Mouse (Mus musculus): ENCODE measurements around the gene Sp6.

- TF ChIP-seq MAX (IDR thresholded peaks at IDR 0.05; ENCODE audit: low read depth) (no peak), POLR2A (IDR thresholded peaks at IDR 0.05; ENCODE audit: insufficient read length, low read depth) (no peak), CEBPB (IDR thresholded peaks at IDR 0.05; ENCODE audit: insufficient read depth, poor library complexity, severe bottlenecking) (no peak), E2F4 (IDR thresholded peaks at IDR 0.05; ENCODE audit: insufficient read depth) (no peak), POLR2AphosphoS2 (IDR thresholded peaks at IDR 0.05; ENCODE audit: insufficient read length, low read depth) (no peak)
These were observed 39.7 kb upstream of the Sp6 start for GRCm38 (mm10) chr11:96973426-96973964.
